Mouse (Mus musculus): ENCODE measurements around the gene Gria3.

The Gria3 gene

GRCm38 (mm10) chrX:41564898-41565297 lies 164.2 kb downstream of the Gria3 start:
- DNase-seq (ENCODE audit: low read depth, low spot score) = no peak

- peak; percentile 52 for DNase-seq (ENCODE audit: low read depth, low spot score)
Observed at GRCm38 (mm10) chrX:41573079-41573478, 172.4 kb downstream of the Gria3 start.

GRCm38 (mm10) chrX:41578797-41579196 lies 178.1 kb downstream of the Gria3 start:
- no peak for DNase-seq (ENCODE audit: low read depth, low spot score)

GRCm38 (mm10) chrX:41587692-41588091 lies 187.0 kb downstream of the Gria3 start:
- DNase-seq (ENCODE audit: low read depth, low spot score) = no peak

DNA sequence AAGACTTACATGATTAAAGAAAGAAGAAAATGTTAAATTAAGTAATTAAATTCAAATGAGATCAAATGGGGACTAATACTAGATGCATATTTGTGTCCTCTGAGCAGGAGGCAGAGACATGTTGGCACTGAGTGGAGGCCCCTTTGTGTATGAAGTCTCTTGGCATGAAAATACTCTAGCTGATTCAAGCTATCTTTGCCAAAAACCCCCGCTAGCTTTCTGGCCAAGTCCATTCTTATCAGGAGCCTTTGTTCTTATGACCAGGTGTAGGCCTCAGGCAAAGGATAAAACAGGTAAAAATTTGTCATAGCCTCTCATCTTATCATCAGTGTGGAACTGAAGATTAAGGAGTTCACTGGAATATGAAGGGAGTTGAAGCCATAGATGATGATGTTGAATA lies 206.5 kb downstream of the Gria3 start:
- no peak for DNase-seq (ENCODE audit: low read depth, low spot score)

DNA sequence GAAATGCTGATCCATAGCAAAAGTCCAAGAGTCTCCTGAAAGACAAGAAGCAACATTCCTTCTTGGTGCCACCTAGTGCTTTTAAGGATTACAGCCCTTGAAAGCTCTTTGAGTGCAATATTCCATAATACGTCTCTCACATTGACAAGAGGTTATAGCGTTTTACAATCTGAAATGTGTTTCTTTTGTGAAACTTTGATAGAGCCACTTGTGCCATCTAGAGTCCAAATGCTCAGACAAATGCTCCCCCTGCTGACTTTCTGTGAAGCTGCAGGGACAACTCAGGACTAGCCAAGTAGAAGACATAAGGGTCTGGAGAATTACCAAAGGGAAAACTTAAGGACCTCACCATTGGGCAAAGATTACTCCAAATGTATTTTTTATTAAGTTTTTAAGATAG lies 214.3 kb downstream of the Gria3 start:
- peak; percentile 24 for DNase-seq (ENCODE audit: low read depth, low spot score)

DNA sequence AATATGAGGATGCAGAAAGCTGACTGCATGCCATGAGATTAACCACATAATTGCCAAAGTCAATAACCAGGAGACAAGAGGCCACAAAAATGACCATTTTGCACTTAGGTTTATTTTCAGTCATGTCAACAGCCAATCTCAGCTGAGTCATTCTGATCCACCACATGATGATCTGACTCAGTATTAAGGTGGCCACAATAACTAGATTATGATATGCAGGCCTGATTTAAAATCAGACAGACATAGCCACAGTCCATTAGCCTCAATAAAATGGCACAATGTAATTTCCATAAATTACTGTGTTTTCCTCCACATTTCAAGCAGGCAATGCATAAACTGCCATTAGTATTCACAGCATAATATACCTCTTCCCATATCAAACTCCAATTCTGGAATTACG lies 216.3 kb downstream of the Gria3 start:
- DNase-seq (ENCODE audit: low read depth, low spot score) = no peak

DNA sequence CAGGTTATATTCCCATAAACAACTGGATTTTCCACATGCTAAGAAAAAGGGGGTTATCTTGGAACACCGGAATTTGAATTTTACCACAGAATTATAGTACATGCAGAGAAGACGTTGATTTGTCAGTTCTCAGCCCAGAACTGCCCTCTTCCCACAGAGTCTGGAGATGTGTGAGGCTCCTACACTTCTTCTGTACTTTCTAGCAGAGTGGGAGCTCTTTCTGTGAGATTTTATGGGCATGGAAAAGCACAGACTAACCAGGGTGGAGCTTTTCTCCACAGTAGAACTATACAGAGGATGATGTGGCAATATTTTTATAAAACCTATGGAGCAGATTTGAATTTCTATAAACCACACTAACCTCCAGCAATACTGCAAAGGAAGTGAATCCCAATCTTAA lies 217.7 kb downstream of the Gria3 start:
- no peak for DNase-seq (ENCODE audit: low read depth, low spot score)

DNA sequence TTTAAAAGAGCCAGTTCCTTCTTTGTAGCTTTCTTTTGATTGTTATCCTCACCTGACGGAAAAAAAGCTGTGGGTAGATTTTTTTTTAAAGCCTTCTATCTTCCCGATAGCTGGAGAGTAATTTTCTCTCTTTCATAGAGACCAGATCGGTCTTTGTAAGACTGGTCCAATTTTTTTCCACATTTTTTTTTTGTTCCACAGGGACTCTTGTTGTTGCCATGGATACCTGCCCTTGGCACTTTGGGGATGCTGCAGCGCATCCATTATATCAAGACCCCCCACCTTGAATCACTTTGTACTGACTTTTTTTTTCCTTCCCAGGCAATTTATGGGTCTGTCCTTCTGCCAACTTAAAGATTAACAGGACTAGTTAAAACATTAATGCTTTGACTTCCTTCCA lies 232.9 kb downstream of the Gria3 start:
- DNase-seq (ENCODE audit: low read depth, low spot score) = no peak

DNA sequence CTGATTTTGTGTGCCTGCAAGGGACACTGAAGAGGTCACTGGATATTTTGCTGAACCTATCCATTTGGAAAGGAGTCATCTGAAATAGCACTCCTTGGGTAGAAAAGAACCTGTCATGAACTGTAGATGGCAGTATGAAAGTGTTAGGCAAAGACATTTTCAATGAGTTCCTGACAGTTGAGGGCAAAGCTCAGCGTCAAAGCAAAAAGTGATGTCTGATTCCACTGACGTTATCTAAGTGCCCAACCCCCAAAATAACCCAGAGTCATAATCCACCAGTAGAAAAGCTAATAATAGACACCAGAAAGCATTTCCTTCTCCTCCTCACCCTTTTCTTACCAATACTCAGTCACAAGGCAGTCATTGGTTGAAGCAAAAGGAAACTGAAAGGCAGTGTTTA lies 244.3 kb downstream of the Gria3 start:
- DNase-seq (ENCODE audit: low read depth, low spot score) = no peak

- DNase-seq (ENCODE audit: low read depth, low spot score) = no peak
Observed at GRCm38 (mm10) chrX:41657791-41658190, 257.1 kb downstream of the Gria3 start.

- no peak for DNase-seq (ENCODE audit: low read depth, low spot score)
Observed at GRCm38 (mm10) chrX:41688869-41689268, 288.2 kb downstream of the Gria3 start.

DNA sequence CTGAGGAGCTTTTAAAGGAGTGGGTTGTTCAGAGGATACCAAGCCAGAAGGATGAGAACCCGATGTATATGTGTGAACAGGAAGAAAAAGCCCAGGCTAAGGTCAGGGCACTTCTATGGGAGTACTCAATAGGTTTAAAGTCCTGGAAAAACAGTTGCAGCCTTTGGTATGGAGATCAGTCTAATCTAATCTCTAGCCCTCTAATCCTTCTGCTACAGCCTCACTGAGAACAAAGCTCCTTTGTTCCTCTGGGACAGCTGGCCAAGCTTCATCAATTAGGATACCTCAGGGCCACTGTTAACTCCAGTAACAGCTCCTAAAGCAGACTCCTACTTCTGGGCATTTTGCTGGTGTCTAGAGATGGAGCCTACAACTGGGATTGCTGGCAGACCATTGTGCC lies 291.4 kb downstream of the Gria3 start:
- DNase-seq (ENCODE audit: low read depth, low spot score) = no peak

Measured in A20 (cell line).